Mouse (Mus musculus): ENCODE measurements around the gene Ppef2. TPM values are rescaled to one million over a fixed set of nuclear protein-coding genes. Genes with fewer than 3 reads are reported as not detected.
A peak's percentile ranks its signal among the peaks of the same experiment; 100 is the strongest.

The Ppef2 gene
- total RNA-seq (2021), result under 1 TPM in 1 of 2 experiments, not detected in 1; 0.16 TPM

DNA sequence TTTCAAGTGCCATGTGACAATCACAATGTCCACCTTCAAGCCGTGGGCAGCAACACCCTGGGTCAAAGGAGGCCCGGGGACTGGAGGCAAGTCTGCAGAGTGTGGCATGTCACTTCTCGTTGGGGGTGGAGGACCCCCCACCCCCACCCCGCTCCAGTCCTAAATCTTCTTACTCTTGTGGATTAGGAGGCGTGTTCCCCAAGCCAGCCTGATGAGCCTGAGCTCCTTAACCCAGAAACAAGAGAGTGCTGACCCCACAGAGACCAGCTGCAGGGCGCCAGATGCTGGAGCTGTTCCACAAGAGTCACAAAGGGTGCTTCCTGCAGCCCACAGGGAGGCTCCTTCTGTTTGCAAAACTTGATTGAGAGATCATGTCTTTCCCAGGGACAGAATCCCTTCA, at the start of gene Ppef2:
Gene Ppef2, minus strand, starts transcription at position 61 of the 400 bp plus-strand sequence.
- intact Hi-C loops (cut with DNase I), result no loop called here
- DNase-seq (ENCODE audit: low spot score), result no peak

DNA sequence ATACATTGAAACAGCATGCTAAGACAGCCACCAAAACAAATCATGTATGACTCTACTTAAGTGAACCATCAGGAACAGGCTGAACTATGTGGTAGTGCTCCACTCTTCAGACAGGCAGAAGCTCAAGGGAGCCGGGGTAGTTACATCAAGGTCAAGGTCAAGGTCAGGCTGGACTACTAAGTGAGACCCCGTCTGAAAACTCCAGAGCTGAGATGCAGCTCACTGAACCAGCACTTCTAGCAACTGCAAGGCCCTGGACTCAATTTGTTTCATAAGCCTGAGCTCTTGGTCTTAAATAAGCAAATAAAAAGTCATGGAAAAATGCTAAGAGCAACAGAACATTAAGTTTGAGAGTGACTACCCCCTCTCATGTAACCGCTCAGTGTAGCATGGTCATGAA, 48.2 kb upstream of the Ppef2 start:
- DNase-seq (ENCODE audit: low spot score), result no peak
- intact Hi-C loops (cut with DNase I), result no loop called here

DNA sequence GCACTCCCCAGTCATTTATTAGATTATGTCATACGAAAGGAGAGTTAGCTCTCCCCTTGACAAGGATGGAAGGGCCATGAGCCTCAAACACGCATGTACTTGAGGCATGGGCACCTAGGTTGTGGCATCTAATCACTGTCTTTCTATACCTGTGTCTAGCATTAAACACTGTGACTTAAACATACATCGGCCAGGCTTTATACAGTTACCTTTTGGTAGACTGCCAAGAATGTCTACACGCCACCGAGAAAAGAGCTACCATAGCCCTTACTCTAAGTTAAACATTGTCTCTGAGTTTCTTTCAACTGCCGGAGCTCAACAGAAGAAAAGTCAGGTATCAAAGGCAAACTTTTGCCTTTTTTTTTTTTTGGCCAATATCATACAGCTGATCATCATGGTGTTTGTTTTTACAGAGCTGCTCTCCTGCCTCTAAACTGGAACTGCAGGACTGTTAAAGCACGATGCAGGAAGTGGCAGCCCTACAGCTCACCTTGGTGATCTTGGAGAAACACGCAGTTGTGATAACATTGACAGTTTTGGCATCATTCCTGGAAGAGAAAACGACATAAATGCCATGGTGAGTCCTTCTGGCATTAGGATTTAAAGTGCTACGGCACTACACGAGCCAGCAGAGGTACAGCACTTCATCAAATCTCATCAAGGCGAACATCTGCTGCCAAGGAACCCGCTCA, 46.2 kb upstream of the Ppef2 start:
- intact Hi-C loops (cut with DNase I), result no loop called here
- DNase-seq (ENCODE audit: low spot score), result no peak

DNA sequence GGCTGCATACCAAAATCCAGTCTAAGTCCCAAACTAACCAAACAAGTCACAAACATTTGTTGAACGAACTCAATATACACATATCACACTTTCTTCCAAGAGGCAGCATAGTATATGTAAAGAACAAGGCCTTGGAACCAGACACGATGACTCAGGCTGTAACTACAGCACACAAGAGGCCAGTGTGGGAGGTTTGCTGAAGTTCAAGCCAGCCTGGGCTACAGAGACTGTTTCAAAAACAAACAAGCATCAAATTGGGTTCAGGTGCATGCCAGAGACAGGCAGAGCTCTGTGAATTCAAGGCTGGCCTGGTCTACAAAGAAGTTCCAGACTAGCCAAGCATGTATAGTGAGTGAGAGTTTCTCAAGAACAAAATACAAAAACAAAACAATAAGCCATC, 38.4 kb upstream of the Ppef2 start:
- intact Hi-C loops (cut with DNase I), result no loop called here

DNA sequence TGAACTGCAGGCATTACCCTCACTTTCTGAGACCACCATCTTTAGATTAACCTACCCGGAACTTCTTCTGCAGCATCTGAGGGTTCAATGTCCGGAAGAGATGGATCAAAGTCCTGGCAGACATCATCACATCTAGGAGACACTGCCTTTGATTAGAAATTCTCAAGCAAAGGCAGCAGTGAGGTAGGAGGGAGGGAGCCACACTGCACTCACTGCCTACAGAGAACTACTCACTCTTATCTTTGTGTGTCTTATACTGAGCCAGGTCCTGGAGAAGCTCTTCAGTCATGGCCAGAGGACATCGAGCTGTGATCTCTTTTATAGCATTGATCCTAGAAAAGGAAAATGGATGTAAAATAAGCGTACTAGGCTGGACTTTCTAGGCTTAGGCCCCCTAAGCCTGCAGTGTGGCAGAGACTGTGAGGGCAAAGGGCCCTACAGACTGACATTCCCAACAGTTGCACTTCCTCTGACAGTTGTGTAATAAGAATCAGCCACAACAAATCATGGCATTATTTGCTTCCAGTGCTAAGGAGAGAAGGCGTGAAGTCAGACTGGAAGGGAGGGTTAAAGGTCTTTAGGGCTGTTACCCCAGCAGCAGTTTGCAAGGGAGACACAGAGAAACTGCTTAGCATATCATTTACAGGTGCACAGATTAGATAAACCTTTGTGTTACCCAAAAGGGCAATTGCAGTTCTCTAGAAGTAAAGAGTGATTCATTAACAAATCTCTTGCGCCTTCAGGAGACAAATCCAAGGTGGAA, 35.8 kb upstream of the Ppef2 start:
- intact Hi-C loops (cut with DNase I), result no loop called here
- DNase-seq (ENCODE audit: low spot score), result no peak

More for the DNA sequence above, 38.4 kb upstream of the Ppef2 start:
- DNase-seq (ENCODE audit: low spot score), result no peak

DNA sequence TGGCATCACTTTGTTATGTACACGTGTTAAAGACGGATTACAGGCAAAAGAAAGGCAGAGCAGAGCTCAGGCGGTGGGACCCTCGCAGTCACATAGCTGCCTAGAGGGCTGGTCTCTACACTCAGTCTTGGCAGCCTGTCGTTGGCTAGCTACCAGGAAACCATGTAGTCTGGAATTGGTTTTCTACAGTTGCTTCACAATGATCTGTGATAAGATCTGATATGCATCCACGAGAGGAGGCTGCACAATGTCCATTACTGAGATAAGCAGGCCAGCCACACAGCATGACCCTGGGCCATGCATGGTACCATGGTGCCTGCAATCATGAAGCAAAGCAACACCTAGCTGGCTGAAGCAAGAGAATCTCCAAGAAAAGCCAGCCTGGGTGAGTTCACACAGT, 31.8 kb upstream of the Ppef2 start:
- intact Hi-C loops (cut with DNase I), result no loop called here
- no peak for DNase-seq (ENCODE audit: low spot score)

DNA sequence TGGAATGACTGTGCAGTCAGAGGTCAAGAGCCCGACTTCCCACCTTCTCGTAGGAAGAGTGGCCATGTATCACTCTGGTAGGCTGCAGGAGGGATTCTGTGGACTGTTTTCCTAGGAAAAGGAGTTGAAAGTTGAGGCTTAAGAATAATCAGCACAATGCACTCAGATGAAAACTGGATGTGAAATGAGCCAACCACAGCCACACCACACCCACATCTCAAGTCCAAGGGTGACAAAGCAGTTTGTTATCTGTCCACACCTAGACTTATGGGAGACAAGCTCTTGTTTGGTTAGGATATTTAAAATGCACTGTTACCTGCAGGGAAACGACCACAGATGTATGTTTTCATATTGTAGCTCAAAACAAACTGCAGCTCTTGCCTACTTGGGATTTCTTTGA, 27.0 kb upstream of the Ppef2 start:
- no peak for DNase-seq (ENCODE audit: low spot score)
- intact Hi-C loops (cut with DNase I), result no loop called here

DNA sequence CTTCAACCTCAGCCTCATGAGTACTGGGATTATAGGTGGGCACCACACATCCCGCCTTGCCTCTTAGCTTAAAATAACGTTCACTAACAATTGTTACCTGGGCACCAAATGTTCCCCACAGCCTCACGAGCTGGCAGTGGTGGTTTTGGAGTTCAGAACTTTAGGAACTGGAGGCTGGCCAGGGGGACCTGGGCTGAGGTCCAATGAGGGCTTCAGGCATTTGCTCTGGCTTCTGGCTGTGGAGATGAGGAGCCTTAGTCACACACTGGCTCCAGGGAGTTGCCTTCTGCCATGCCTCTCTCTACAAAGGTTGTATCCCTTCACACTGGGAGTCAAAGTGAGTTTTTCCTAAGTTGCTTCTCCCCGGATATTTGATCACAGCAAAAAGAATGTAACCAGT, 26.5 kb upstream of the Ppef2 start:
- no peak for DNase-seq (ENCODE audit: low spot score)
- intact Hi-C loops (cut with DNase I), result no loop called here

DNA sequence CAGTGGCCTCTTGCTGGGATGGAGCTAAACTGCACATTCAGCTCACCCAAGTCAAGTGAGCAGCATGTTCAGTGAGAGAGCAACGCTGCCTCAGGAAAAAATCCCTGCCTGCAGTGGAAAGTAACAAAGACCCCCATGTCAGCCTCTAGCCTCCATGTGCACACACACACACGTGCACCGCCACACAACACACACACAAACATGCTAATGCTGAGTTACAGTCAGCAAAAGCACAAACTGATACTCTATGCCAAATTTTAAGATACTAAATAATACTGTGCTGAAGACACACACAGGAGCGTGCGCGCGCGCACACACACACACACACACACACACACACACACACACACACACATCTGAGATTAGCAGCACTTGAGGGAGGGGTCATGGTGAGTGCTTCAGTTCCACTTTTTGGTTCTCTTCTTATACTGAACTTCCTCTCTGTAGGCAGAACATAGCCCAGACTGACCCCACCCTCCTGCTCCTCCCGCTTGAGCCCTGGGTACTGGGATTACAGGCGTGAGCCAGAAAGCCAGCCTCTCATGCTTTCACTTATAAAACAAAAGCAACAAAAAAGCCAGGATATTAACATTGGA, 23.0 kb upstream of the Ppef2 start:
- intact Hi-C loops (cut with DNase I), result no loop called here
- no peak for DNase-seq (ENCODE audit: low spot score)

DNA sequence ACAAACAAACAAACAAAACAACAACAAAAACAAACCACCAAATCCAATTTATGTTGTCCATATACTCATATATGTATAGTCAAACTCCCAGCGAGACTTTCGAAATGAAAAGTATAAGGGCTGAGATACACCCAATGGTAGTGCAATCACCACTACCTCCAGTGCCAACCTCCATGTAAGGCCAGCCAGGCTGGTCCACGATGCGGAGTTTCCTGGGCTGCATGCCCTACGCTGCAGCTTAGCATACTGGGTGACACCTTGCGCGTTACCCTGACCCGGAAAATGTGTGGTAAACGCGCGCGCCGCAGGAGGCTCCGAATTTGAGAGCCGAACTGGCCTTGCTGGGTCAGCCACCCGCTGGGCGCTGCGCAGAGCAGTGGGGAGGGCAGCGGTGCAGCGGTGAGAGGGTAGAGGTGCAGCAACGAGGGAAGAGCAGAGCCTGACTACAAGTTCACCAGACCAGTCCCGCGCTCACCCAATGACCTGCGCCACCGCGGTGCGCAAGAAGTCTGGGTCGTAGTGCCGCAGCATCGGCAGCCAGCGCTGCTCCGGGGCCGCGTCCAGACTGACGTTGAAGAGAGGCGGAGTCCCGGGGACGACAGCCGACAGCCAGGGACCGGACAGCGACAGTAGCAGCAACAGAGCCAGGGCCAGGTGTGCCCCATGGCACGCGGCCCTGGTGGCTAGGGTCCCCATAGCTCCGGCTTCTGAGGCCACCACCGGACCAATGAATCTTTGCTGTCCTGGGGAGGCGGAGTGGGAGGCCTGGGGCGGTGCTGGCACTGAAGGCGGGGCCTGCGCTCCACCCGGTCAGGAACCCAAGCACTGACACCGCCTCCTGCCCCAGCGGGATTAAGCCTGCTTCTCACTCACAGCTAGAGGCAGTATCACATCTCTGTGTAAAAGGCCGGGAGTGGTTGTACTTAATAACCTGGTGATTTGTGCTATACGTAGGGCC, 21.6 kb upstream of the Ppef2 start, which contains the start of gene Naaa:
Gene Naaa, minus strand, starts transcription at position 734 of the 958 bp plus-strand sequence.
- intact Hi-C loops (cut with DNase I), result no loop called here
- DNase-seq (ENCODE audit: low spot score), result peak; percentile 83

DNA sequence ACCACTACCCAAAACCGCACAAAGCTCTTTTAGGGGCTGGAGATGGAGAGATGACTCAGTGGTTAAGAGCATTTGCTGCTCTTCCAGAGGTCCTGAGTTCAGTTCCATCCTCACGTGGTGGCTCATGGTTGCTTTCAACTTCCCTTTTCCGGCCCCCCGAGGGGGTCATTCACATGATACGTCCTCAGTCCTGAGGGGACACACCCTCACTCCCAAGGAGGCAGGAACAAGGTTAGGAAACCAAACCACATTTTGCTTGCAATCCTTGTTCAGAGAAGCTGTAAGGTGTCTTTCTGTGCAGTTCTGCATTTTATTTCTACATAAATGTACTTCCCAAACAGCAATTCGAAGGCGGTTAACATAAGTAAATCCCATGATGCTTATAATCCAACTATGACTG, 14.4 kb upstream of the Ppef2 start:
- intact Hi-C loops (cut with DNase I), result no loop called here
- DNase-seq (ENCODE audit: low spot score), result no peak

DNA sequence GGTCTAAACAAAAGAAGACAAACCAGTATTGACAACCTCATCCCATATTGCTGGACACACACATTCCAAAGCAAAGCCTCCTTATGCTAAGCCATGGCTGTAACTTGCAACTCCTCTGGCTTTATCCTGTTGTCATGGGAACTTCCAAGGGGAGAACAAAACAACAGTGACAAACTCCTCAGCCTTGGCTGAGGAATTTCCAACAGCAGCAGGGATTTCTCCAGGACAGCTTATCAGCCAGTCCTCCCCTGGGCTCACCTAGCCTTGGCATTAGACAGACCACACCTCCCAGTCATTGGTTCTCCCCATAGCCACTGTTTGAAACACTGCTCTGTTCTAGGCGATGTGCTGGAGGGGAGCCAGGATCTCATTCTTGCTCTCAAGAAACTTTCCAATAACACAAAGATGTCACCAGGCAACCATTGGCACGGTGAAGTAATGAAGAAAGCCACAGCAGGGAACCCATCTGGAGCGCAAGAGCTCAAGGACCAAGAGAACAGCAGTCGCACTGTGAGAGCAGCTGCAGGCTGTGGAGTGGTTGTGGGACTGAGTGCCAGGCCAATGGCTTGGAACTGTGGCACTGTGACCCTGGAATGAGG, 7.8 kb upstream of the Ppef2 start:
- peak; percentile 63 for DNase-seq (ENCODE audit: low spot score)
- intact Hi-C loops (cut with DNase I), result no loop called here

DNA sequence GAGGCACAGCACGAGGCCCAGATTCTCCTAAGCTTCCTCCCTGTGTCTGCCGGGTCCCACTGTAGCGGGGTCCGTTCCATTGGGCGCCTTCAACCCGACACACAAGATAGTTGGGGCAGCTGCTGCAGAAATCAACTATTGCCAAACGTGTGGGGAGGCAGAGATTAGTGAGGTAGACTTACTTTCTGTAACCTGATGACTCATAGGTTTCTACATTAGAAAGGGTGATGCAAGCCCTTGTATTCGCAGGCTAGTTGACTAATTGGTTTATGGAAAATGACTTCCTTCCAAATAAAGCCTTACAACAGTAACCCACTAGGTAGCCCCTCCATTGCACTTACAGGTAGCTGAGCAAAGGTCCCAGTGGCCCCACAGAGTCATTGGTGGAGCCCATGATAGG, 6.6 kb upstream of the Ppef2 start:
- no peak for DNase-seq (ENCODE audit: low spot score)
- intact Hi-C loops (cut with DNase I), result no loop called here

DNA sequence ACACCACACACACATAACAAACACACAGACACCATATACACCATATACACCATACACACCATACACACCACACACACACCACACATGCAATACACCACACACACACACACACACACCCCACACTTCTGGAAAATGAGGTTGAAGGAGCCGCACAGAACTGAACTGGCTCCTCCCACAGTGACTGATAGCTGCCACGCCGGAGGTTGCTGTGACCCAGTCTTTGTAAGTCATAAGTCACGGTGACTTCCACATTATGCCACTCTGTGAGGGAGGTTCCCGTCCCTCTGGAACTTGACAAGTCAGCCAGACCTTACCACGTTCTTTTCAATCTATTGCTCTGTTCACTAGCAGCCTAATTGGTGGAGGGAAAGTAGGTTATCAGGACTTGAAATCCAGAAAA, 1.6 kb downstream of the Ppef2 start:
- DNase-seq (ENCODE audit: low spot score), result no peak
- intact Hi-C loops (cut with DNase I), result no loop called here

DNA sequence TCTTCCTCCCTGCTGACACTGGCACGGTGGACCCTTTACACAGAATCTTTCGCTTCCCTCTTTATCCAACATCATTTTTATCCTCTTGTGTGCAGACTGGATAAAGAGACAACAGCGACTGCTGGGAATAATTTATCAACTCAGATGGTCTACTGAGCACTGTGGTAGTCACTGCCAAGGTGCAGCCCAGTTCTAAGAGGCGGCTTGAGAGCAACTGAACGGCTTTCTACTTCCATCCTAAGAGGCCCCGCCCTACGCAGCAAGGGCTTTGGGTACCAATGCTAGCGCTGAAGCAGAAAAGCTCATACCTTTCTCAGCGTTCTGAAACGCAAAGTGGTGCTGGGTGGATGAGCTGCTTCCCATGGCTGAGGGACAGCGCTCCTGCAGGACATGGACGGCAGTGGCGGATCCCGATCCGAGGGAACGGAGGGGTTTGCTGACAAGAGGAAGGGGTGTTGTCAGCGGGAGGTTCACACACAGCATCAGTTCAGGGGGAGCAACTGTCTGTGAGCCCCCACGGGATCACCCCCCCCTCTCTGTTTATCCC, 3.2 kb downstream of the Ppef2 start:
- DNase-seq (ENCODE audit: low spot score), result no peak
- intact Hi-C loops (cut with DNase I), result no loop called here

DNA sequence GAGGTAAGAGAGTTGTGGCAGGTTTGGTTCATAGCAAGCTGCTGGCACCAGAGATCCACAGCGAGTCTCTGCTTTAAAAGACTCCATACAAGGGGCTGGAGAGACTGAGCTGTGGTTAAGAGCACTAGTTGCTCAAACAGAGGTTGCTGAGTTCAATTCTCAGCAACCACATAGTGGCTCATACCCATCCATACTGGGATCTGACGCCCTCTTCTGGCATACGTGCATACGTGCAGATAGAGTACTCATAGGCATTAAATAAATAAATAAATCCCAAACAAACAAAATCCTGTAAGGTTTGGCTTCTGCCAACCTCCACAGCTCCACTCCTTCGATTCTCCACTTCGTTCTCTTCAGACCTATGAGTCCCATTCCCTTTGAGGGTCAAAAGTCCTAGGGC, 4.0 kb downstream of the Ppef2 start:
- intact Hi-C loops (cut with DNase I), result no loop called here
- DNase-seq (ENCODE audit: low spot score), result no peak

DNA sequence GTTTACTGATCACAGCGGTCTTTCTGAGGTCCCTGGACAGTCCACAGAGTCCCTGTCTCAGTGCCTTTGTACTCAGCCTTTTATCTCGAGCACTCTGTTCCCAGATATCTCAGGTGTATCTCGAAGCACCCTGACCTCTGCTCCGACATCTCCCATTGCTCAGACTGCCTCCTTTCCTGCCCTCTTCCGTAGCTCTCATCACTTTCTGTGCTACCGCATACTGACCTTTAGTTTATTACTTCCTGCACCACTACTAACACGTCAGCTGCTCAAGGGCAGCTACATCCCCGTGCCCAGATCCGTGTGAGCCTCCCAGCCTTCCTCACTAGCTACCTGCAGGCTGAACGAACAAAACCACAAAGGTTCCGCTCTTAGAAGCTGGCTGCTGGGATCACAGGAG, 7.5 kb downstream of the Ppef2 start:
- no peak for DNase-seq (ENCODE audit: low spot score)
- intact Hi-C loops (cut with DNase I), result loop anchor here (10.0 kb wide), 1 partner anchor 784 kb away; no protein-coding TSS in a partner anchor

DNA sequence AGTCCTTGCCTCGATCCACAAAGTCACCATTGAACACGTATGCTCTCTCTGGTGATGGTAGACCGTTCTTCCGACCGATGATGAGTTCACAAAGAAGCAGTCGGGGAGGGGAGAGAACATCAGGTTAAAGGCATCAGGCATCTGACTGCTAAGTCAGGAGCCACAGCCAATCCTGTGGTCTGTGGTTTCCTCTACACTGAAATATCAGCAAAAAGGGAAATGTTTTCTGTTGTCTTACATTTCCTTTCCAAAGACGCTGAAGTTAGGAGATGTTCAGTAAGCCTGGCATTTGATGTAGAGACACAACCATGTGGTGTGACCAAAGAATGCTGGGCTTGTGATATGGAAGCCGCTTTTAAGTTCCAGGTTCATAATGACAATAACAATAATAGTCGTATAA, 10.6 kb downstream of the Ppef2 start:
- intact Hi-C loops (cut with DNase I), result loop anchor here (10.0 kb wide), 1 partner anchor 781 kb away; no protein-coding TSS in a partner anchor
- no peak for DNase-seq (ENCODE audit: low spot score)

DNA sequence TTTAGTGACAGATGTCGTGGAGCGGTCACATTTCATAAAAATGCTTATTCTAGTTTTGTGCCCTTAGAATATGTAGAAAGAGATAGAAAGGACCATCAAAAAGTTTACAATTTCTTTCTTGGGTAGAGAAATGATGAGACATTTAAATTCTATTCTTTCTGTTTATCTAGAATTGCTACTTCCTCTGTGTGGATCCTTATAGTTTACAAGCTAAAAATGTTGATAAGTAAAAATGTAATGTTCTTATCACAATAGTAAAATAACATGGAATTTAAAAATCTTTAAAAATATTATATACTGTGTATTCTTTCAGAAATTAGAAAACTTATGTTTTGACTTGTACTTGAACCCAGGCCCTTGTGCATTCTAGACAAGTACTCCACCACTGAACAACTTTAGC, 11.2 kb downstream of the Ppef2 start:
- intact Hi-C loops (cut with DNase I), result loop anchor here (10.0 kb wide), 1 partner anchor 780 kb away; no protein-coding TSS in a partner anchor
- no peak for DNase-seq (ENCODE audit: low spot score)

Measured in heart, postnatal 25 days (tissue).